Mouse (Mus musculus): Measurements from ENCODE around the gene Adam15.

GRCm38 (mm10) chr3:89300514-89300913 is 49.3 kb downstream of the Adam15 start:
- peak; percentile 46 for TF ChIP-seq RAD21 (IDR thresholded peaks at IDR 0.05; ENCODE audit: low read depth, low read length)
- peak; percentile 10 to 48 (median 28); a peak in 3 of 6 replicates for TF ChIP-seq CTCF (IDR thresholded peaks at IDR 0.05 in 2 of 3, conservative IDR thresholded peaks at IDR 0.05 in 1 of 3; ENCODE audit: control insufficient read depth in 1 of 3, insufficient read depth in 1 of 3, low read depth in 2 of 3, low read length in 3 of 3, poor library complexity in 1 of 3, severe bottlenecking in 1 of 3)
- no peak for TF ChIP-seq POLR2A (IDR thresholded peaks at IDR 0.05; ENCODE audit: control insufficient read depth in 1 of 2, insufficient read depth in 1 of 2, low read depth in 1 of 2, low read length in 2 of 2, poor library complexity in 1 of 2)
- no peak for TF ChIP-seq MAX (IDR thresholded peaks at IDR 0.05; ENCODE audit: low read length)
- no peak for TF ChIP-seq GATA1 (IDR thresholded peaks at IDR 0.05; ENCODE audit: low read depth, low read length)
- TF ChIP-seq MAZ (IDR thresholded peaks at IDR 0.05; ENCODE audit: low read depth, low read length): no peak
- TF ChIP-seq RCOR1 (IDR thresholded peaks at IDR 0.05; ENCODE audit: low read depth, low read length): no peak
- no peak for TF ChIP-seq MEF2A (IDR thresholded peaks at IDR 0.05; ENCODE audit: extremely low read depth, insufficient replicate concordance, low read depth, low read length, poor library complexity, severe bottlenecking)
- TF ChIP-seq TAL1 (IDR thresholded peaks at IDR 0.05; ENCODE audit: low read length): no peak
- TF ChIP-seq MXI1 (IDR thresholded peaks at IDR 0.05; ENCODE audit: low read depth, low read length): no peak
- no peak for TF ChIP-seq MYC (IDR thresholded peaks at IDR 0.05; ENCODE audit: low read depth, low read length)
- TF ChIP-seq JUND (IDR thresholded peaks at IDR 0.05; ENCODE audit: low read depth, low read length): no peak

Data from MEL (cell line).